Mouse (Mus musculus): ENCODE measurements around the gene Ramp3.

DNA sequence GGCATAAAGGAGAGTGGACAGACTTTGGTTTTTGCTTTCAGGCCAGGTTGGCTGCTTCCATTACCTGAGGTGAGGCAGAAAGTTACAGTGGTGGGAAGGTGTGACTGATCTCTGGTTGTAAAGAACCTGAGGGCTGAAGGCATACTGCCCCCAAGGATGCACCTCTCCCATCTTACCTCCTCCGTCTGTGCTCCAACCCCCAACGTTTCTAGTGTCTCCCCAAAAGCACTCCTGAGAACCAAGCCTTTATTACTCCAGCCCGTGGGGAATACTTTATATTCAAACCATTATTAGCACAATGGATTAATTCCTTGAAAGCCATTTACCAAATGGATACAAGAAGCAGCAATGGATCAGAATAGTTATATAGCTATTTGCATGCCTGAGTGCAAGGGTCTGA is 30.6 kb downstream of the Ramp3 start:
- no peak for TF ChIP-seq CTCF (IDR thresholded peaks at IDR 0.05; ENCODE audit: extremely low read depth, insufficient read depth, insufficient read length, insufficient replicate concordance)
- TF ChIP-seq POLR2A (IDR thresholded peaks at IDR 0.05; ENCODE audit: low read depth, low read length): no peak
